In genomic region chr11:60908073-60908472, GRCm38 (mm10) we compare ENCODE assay signal across 22 mouse cellular contexts. TPM values are rescaled to one million over a fixed set of nuclear protein-coding genes. Genes with fewer than 3 reads are reported as not detected.
A peak's percentile ranks its signal among the peaks of the same experiment; 100 is the strongest.
DNase-seq lines count a peak whose midpoint lies in the region; ATAC-seq and TF ChIP-seq lines count a peak whose summit lies in the region.
"Had no signal": no experiment of that assay in that cellular context is flagged by ENCODE, and none has a peak within 500 bp of the region (broad histone marks: within the 10 kb centered on the region; RNA-seq: fewer than 3 reads in every experiment).

No protein-coding gene starts in this region.

- ATAC-seq in kidney, postnatal 0 days (replicated peaks; ENCODE audit: low FRiP score, low read depth), result no peak
- ATAC-seq in kidney, embryonic 16.5 days (ENCODE audit: low FRiP score, low TSS enrichment), result no peak
- no peak for ATAC-seq in lung, embryonic 14.5 days (ENCODE audit: insufficient read depth)
- no peak for ATAC-seq in stomach, postnatal 0 days (ENCODE audit: low FRiP score, low TSS enrichment)
- ATAC-seq in forebrain, embryonic 14.5 days, result no peak
- ATAC-seq: CD4-positive, CD25-positive, alpha-beta regulatory T cell, adult 4 months; hindbrain, embryonic 16.5 days had no signal

- 73% methylated on average over 3 of the region's 3 CpGs for WGBS in kidney, postnatal 0 days
- 69% methylated on average over 3 of the region's 3 CpGs for WGBS in kidney, embryonic 16.5 days
- WGBS in lung, embryonic 14.5 days, result 68% methylated on average over 3 of the region's 3 CpGs
- WGBS in lung, adult 2 months, result 71% methylated on average over 3 of the region's 3 CpGs
- WGBS in stomach, postnatal 0 days, result 67% methylated on average over 3 of the region's 3 CpGs
- WGBS in forebrain, embryonic 14.5 days, result 62% methylated on average over 3 of the region's 3 CpGs

- no peak overlapping the region for H3K27ac ChIP-seq in kidney, postnatal 0 days
- H3K27ac ChIP-seq in kidney, embryonic 16.5 days (ENCODE audit: low read length), result no peak overlapping the region
- no peak overlapping the region for H3K27ac ChIP-seq in lung, embryonic 14.5 days (ENCODE audit: low read depth)
- H3K27ac ChIP-seq in stomach, postnatal 0 days (replicated peaks), result no peak overlapping the region
- no peak overlapping the region for H3K27ac ChIP-seq in forebrain, embryonic 14.5 days (ENCODE audit: low read depth, low read length)
- H3K27ac ChIP-seq: embryonic facial prominence, embryonic 10.5 days; forebrain, embryonic 12.5 days; heart, embryonic 15.5 days; liver, embryonic 13.5 days; midbrain, embryonic 12.5 days; neural tube, embryonic 12.5 days had no signal

- H3K27me3 ChIP-seq in kidney, postnatal 0 days (ENCODE audit: insufficient read depth, low read length), result no peaks in the 10 kb centered on the region
- H3K27me3 ChIP-seq in kidney, embryonic 16.5 days (ENCODE audit: insufficient read depth, low read length), result no peaks in the 10 kb centered on the region
- no peaks in the 10 kb centered on the region for H3K27me3 ChIP-seq in lung, embryonic 14.5 days (ENCODE audit: insufficient read depth, low read length)
- H3K27me3 ChIP-seq in stomach, postnatal 0 days (ENCODE audit: control insufficient read depth, insufficient read depth, low read length), result no peaks in the 10 kb centered on the region
- H3K27me3 ChIP-seq in forebrain, embryonic 14.5 days (replicated peaks; ENCODE audit: control insufficient read depth, insufficient read depth, low read length), result no peaks in the 10 kb centered on the region
- H3K27me3 ChIP-seq: forebrain, embryonic 12.5 days; heart, embryonic 15.5 days; midbrain, embryonic 12.5 days; neural tube, embryonic 12.5 days had no signal

- no peak for TF ChIP-seq POLR2A in lung, adult 2 months (IDR thresholded peaks at IDR 0.05; ENCODE audit: borderline replicate concordance, extremely low read depth, low read depth, low read length)

- peaks cover 28% of the 10 kb centered on the region; the same call in 1 of the 2 replicates for H3K36me3 ChIP-seq in kidney, postnatal 0 days (ENCODE audit: insufficient read depth, low read length)
- peaks cover 26% of the 10 kb centered on the region for H3K36me3 ChIP-seq in kidney, embryonic 16.5 days (ENCODE audit: insufficient read depth, low read length)
- peaks cover 30% of the 10 kb centered on the region for H3K36me3 ChIP-seq in lung, embryonic 14.5 days (ENCODE audit: insufficient read depth)
- H3K36me3 ChIP-seq in stomach, postnatal 0 days (ENCODE audit: control insufficient read depth, insufficient read depth, low read length), result peaks cover 11% of the 10 kb centered on the region
- peaks cover 37% of the 10 kb centered on the region for H3K36me3 ChIP-seq in forebrain, embryonic 14.5 days (ENCODE audit: control insufficient read depth, insufficient read depth, low read length)

- no peak for TF ChIP-seq EP300 in stomach, postnatal 0 days (optimal IDR thresholded peaks at IDR 0.05)

- H3K9me3 ChIP-seq in kidney, postnatal 0 days (replicated peaks; ENCODE audit: low read length), result no peaks in the 10 kb centered on the region
- H3K9me3 ChIP-seq in kidney, embryonic 16.5 days (ENCODE audit: low read length), result no peaks in the 10 kb centered on the region
- no peaks in the 10 kb centered on the region for H3K9me3 ChIP-seq in lung, embryonic 14.5 days (ENCODE audit: low read depth, low read length)
- H3K9me3 ChIP-seq in stomach, postnatal 0 days (ENCODE audit: control insufficient read depth, low read length), result no peaks in the 10 kb centered on the region
- no peaks in the 10 kb centered on the region for H3K9me3 ChIP-seq in forebrain, embryonic 14.5 days (replicated peaks; ENCODE audit: control insufficient read depth, low read length)
- H3K9me3 ChIP-seq: embryonic facial prominence, embryonic 10.5 days; forebrain, embryonic 12.5 days; G1E; heart, embryonic 15.5 days; liver, embryonic 13.5 days; midbrain, embryonic 12.5 days; neural tube, embryonic 12.5 days had no signal

- peak; percentile 48; the same call in 1 of the 2 replicates for TF ChIP-seq CTCF in kidney, postnatal 0 days (IDR thresholded peaks at IDR 0.05; ENCODE audit: low read depth)
- peak; percentile 35; the same call in 1 of the 2 replicates for TF ChIP-seq CTCF in lung, embryonic 14.5 days (IDR thresholded peaks at IDR 0.05; ENCODE audit: low read depth)
- TF ChIP-seq CTCF in lung, adult 2 months (IDR thresholded peaks at IDR 0.05; ENCODE audit: insufficient read depth, low read length), result no peak
- TF ChIP-seq CTCF in stomach, postnatal 0 days (IDR thresholded peaks at IDR 0.05; ENCODE audit: low read depth), result peak; percentile 56

- H3K9ac ChIP-seq in kidney, postnatal 0 days (ENCODE audit: low read depth, low read length), result no peak overlapping the region
- no peak overlapping the region for H3K9ac ChIP-seq in kidney, embryonic 16.5 days (replicated peaks; ENCODE audit: low read length)
- no peak overlapping the region for H3K9ac ChIP-seq in lung, embryonic 14.5 days
- no peak overlapping the region for H3K9ac ChIP-seq in stomach, postnatal 0 days (ENCODE audit: low read length)
- H3K9ac ChIP-seq in forebrain, embryonic 14.5 days (ENCODE audit: low read length), result no peak overlapping the region
- H3K9ac ChIP-seq: forebrain, embryonic 12.5 days; heart, embryonic 15.5 days; liver, embryonic 13.5 days; midbrain, embryonic 12.5 days; neural tube, embryonic 12.5 days had no signal

- H3K4me1 ChIP-seq in kidney, postnatal 0 days (replicated peaks; ENCODE audit: insufficient read depth, low read length), result peaks cover 10% of the 10 kb centered on the region; the same call in 1 of the 2 replicates
- H3K4me1 ChIP-seq in kidney, embryonic 16.5 days (ENCODE audit: insufficient read depth, low read length), result peaks cover 17% of the 10 kb centered on the region
- H3K4me1 ChIP-seq in lung, embryonic 14.5 days (ENCODE audit: insufficient read depth), result peaks cover 7% of the 10 kb centered on the region
- peaks cover 16% of the 10 kb centered on the region for H3K4me1 ChIP-seq in lung, adult 2 months (ENCODE audit: control insufficient read depth, insufficient read depth, low read length)
- peaks cover 6% of the 10 kb centered on the region for H3K4me1 ChIP-seq in stomach, postnatal 0 days (replicated peaks; ENCODE audit: control insufficient read depth, insufficient read depth)
- H3K4me1 ChIP-seq in forebrain, embryonic 14.5 days (ENCODE audit: control insufficient read depth, insufficient read depth, low read length), result peaks cover 13% of the 10 kb centered on the region

- H3K4me2 ChIP-seq in kidney, postnatal 0 days (ENCODE audit: low read length), result no peak overlapping the region
- no peak overlapping the region for H3K4me2 ChIP-seq in kidney, embryonic 16.5 days (replicated peaks; ENCODE audit: low read depth, low read length)
- H3K4me2 ChIP-seq in lung, embryonic 14.5 days, result no peak overlapping the region
- H3K4me2 ChIP-seq in stomach, postnatal 0 days (replicated peaks; ENCODE audit: low read depth), result no peak overlapping the region
- H3K4me2 ChIP-seq in forebrain, embryonic 14.5 days (ENCODE audit: low read length), result no peak overlapping the region
- H3K4me2 ChIP-seq: forebrain, embryonic 12.5 days; heart, embryonic 15.5 days; liver, embryonic 13.5 days; midbrain, embryonic 12.5 days; neural tube, embryonic 12.5 days had no signal

- H3K4me3 ChIP-seq in kidney, postnatal 0 days (replicated peaks; ENCODE audit: low read depth, low read length), result no peak overlapping the region
- no peak overlapping the region for H3K4me3 ChIP-seq in kidney, embryonic 16.5 days (ENCODE audit: low read length)
- H3K4me3 ChIP-seq in lung, embryonic 14.5 days (ENCODE audit: low read depth, low read length), result no peak overlapping the region
- no peak overlapping the region for H3K4me3 ChIP-seq in lung, adult 2 months (replicated peaks; ENCODE audit: extremely low read depth, low read depth, low read length)
- no peak overlapping the region for H3K4me3 ChIP-seq in stomach, postnatal 0 days (ENCODE audit: low read depth, low read length)
- no peak overlapping the region for H3K4me3 ChIP-seq in forebrain, embryonic 14.5 days (ENCODE audit: low read depth, low read length)
- H3K4me3 ChIP-seq: embryonic facial prominence, embryonic 10.5 days; forebrain, embryonic 12.5 days; heart, embryonic 15.5 days; liver, embryonic 13.5 days; midbrain, embryonic 12.5 days; neural tube, embryonic 12.5 days had no signal

- DNase-seq in adrenal gland, postnatal 14 days, result peak; percentile 34
- no peak for DNase-seq in adrenal gland, postnatal 4 days (ENCODE audit: low spot score in 2 of 2)
- peak; percentile 30 for DNase-seq in kidney, postnatal 0 days (ENCODE audit: low spot score)
- DNase-seq in lung, embryonic 14.5 days, result no peak
- DNase-seq in lung, adult 2 months, result no peak
- no peak for DNase-seq in stomach, postnatal 0 days (ENCODE audit: low spot score)
- DNase-seq in forebrain, embryonic 14.5 days (ENCODE audit: low spot score), result no peak
- DNase-seq: cerebellum, adult 9-10 months; gastrocnemius, postnatal 10 days; heart, postnatal 4 days; kidney, adult 9 months; liver, embryonic 13.5 days; thymus, postnatal 14 days had no signal

RNA-seq across cellular contexts. Expression of gene Natd1, which starts 6.5 kb away (rescaled TPM):
- 17.9 and 18.4 TPM in 2 replicates for total RNA-seq in adrenal gland, postnatal 14 days (2021)
- total RNA-seq in adrenal gland, postnatal 4 days (2021), result 10 to 100 TPM; 30.8 TPM
- polyA plus RNA-seq in kidney, postnatal 0 days (2015; fragmentation: Nextera tagmentation; extraction: Ambion mirVana), result 20.7 and 21.1 TPM in 2 replicates
- polyA plus RNA-seq in kidney, embryonic 16.5 days (2015; fragmentation: Nextera tagmentation; extraction: Ambion mirVana), result 29.9 and 31.2 TPM in 2 replicates
- 19.1 and 24.5 TPM in 2 replicates for polyA plus RNA-seq in lung, embryonic 14.5 days (2014; fragmentation: Nextera tagmentation; extraction: Ambion mirVana)
- polyA plus RNA-seq in lung, adult 2 months (2012; rRNA removed), result 29.2 and 34.4 TPM in 2 replicates
- 6.7 and 8.3 TPM in 2 replicates for polyA plus RNA-seq in stomach, postnatal 0 days (2015; fragmentation: Nextera tagmentation; extraction: Ambion mirVana)
- 35.3 and 39.7 TPM in 2 replicates for polyA plus RNA-seq in forebrain, embryonic 14.5 days (2014; fragmentation: Nextera tagmentation; extraction: Ambion mirVana)

RNA-seq across cellular contexts. Expression of gene Map2k3, which starts 23.8 kb away (rescaled TPM):
- total RNA-seq in adrenal gland, postnatal 14 days (2021), result 70.0 and 74.3 TPM in 2 replicates
- 10 to 100 TPM; 92.4 to 93.9 TPM for total RNA-seq in adrenal gland, postnatal 4 days (2021)
- polyA plus RNA-seq in kidney, postnatal 0 days (2015; fragmentation: Nextera tagmentation; extraction: Ambion mirVana), result 83.5 and 90.1 TPM in 2 replicates
- polyA plus RNA-seq in kidney, embryonic 16.5 days (2015; fragmentation: Nextera tagmentation; extraction: Ambion mirVana), result 138 and 142 TPM in 2 replicates
- polyA plus RNA-seq in lung, embryonic 14.5 days (2014; fragmentation: Nextera tagmentation; extraction: Ambion mirVana), result 100.0 and 102 TPM in 2 replicates
- 29.4 and 48.0 TPM in 2 replicates for polyA plus RNA-seq in lung, adult 2 months (2012; rRNA removed)
- 105 and 108 TPM in 2 replicates for polyA plus RNA-seq in stomach, postnatal 0 days (2015; fragmentation: Nextera tagmentation; extraction: Ambion mirVana)
- polyA plus RNA-seq in forebrain, embryonic 14.5 days (2014; fragmentation: Nextera tagmentation; extraction: Ambion mirVana), result 23.6 and 23.7 TPM in 2 replicates

RNA-seq across cellular contexts. Expression of gene Tmem11, which starts 29.0 kb away (rescaled TPM):
- 48.9 and 49.8 TPM in 2 replicates for total RNA-seq in adrenal gland, postnatal 14 days (2021)
- 10 to 100 TPM; 41.5 to 42.7 TPM for total RNA-seq in adrenal gland, postnatal 4 days (2021)
- 55.9 and 57.8 TPM in 2 replicates for polyA plus RNA-seq in kidney, postnatal 0 days (2015; fragmentation: Nextera tagmentation; extraction: Ambion mirVana)
- 72.0 and 79.6 TPM in 2 replicates for polyA plus RNA-seq in kidney, embryonic 16.5 days (2015; fragmentation: Nextera tagmentation; extraction: Ambion mirVana)
- polyA plus RNA-seq in lung, embryonic 14.5 days (2014; fragmentation: Nextera tagmentation; extraction: Ambion mirVana), result 66.4 and 73.4 TPM in 2 replicates
- polyA plus RNA-seq in lung, adult 2 months (2012; rRNA removed), result 46.6 and 63.4 TPM in 2 replicates
- polyA plus RNA-seq in stomach, postnatal 0 days (2015; fragmentation: Nextera tagmentation; extraction: Ambion mirVana), result 39.8 and 42.1 TPM in 2 replicates
- 67.8 and 68.2 TPM in 2 replicates for polyA plus RNA-seq in forebrain, embryonic 14.5 days (2014; fragmentation: Nextera tagmentation; extraction: Ambion mirVana)

Comparison
In these comparisons a context has a peak if more than half of its experiments do, and no peak if none do; other contexts are left out.
1. DNase-seq: peak in adrenal gland, postnatal 14 days (single experiment) and kidney, postnatal 0 days (single experiment); none in adrenal gland, postnatal 4 days (0 of 2), lung, embryonic 14.5 days (single experiment), lung, adult 2 months (single experiment), stomach, postnatal 0 days (single experiment) and forebrain, embryonic 14.5 days (single experiment).